Mouse (Mus musculus) MEL (cell line): ENCODE measurements at regions not wholly inside any gene's neighbourhood (a gene's known extent, or its start where the extent isn't known, plus 50 kb on each side); places are given as distances from the start of the nearest gene placed in this dataset.

ENCODE experiments used
- CHD2 ChIP-seq: IDR thresholded peaks from 2 replicates; pipeline ENCODE4 v1.6.1; 2011; ENCODE audit warnings: low read length, improper control_type of control experiment
- CTCF ChIP-seq, 3 experiments: IDR thresholded peaks in 2 of 3; conservative IDR thresholded peaks in 1 of 3; 2 replicates each; pipeline ENCODE4 v1.5.1; 2011 to 2012; ENCODE audit warnings: low read length in 3 of 3, low read depth in 2 of 3, mild to moderate bottlenecking in 2 of 3, improper control_type of control experiment in 1 of 3, inconsistent platforms in 1 of 3, mixed read lengths in 1 of 3, moderate library complexity in 1 of 3; ENCODE audit not compliant: control insufficient read depth in 1 of 3, insufficient read depth in 1 of 3, poor library complexity in 1 of 3, severe bottlenecking in 1 of 3
- POLR2AphosphoS5 ChIP-seq: IDR thresholded peaks from 2 replicates; pipeline ENCODE4 v1.6.1; 2012; ENCODE audit warnings: low read depth, borderline replicate concordance, mild to moderate bottlenecking, inconsistent platforms, low read length, moderate library complexity, mixed read lengths
- ZC3H11A ChIP-seq: IDR thresholded peaks from 2 replicates; pipeline ENCODE4 v1.6.1; 2012; ENCODE audit warnings: low read depth, mild to moderate bottlenecking, inconsistent platforms, low read length, improper control_type of control experiment

DNA sequence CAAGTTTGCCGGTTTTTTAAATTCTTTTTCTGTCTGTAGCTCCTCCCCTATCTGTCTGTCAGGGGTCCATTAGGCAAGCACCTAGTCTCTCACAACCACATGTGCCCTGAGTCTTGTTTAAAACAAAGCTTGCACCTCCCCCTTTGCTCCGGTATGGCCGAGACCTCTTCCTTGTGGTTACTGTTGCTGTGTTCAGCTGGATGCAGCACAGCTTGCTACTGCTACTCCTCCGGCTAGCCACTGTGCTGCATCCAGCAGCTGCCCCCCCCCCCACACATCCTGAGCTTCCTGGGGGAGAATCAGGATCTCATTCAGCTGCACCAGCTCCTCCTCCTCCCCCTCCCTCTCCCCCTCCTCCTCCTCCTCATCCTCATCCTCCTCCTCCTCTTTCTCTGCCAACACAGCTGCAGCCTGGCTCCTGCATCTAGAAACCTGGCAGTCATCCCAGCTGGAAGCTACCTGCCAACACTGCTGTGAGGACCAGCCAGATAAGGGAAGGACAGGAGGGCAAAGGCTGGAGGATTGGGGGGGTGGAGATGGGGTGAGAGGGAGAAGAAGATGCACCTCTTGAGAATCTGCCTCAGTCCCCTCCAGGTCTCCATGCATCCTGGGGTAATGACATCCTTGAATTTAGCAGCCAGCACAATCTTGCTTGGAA, 114.8 kb upstream of the Tmem260 start:
- no peak for TF ChIP-seq POLR2AphosphoS5
- no peak for TF ChIP-seq CTCF (IDR thresholded peaks at IDR 0.05 in 2 of 3, conservative IDR thresholded peaks at IDR 0.05 in 1 of 3; ENCODE audit: control insufficient read depth in 1 of 3, insufficient read depth in 1 of 3, low read depth in 2 of 3, low read length in 3 of 3, poor library complexity in 1 of 3, severe bottlenecking in 1 of 3)
- TF ChIP-seq ZC3H11A = no peak
- no peak for TF ChIP-seq CHD2
